Mouse (Mus musculus) heart, embryonic 16.5 days (tissue): ENCODE measurements around the gene Txnip. TPM values are rescaled to one million over a fixed set of nuclear protein-coding genes. Genes with fewer than 3 reads are reported as not detected.
A peak's percentile ranks its signal among the peaks of the same experiment; 100 is the strongest.

Experiments
- ATAC-seq: fragments of 200-750 bp; cut with Nextera tagmentation; replicated peaks from 2 replicates; pipeline ENCODE4 v1.8.0; 2017; ENCODE audit warnings: moderate number of reproducible peaks; ENCODE audit not compliant: insufficient read depth, low FRiP score; ENCODE audit errors: extremely low read depth
- H3K27ac ChIP-seq: fragments of 300-500 bp; sonication (generic); 2 replicates; pipeline ENCODE4 v1.5.1; 2014; ENCODE audit warnings: mild to moderate bottlenecking, low read length, control low read depth, moderate library complexity
- H3K27me3 ChIP-seq: fragments of 300-500 bp; sonication (generic); 2 replicates; pipeline ENCODE4 v1.6.1; 2014; ENCODE audit warnings: low read length, mixed read lengths; ENCODE audit not compliant: control insufficient read depth, insufficient read depth
- H3K36me3 ChIP-seq: fragments of 300-500 bp; sonication (generic); 2 replicates; pipeline ENCODE4 v1.6.1; 2014; ENCODE audit not compliant: control insufficient read depth, insufficient read depth
- H3K4me1 ChIP-seq: fragments of 300-500 bp; sonication (generic); 2 replicates; pipeline ENCODE4 v1.6.1; 2014; ENCODE audit warnings: low read length, mixed read lengths; ENCODE audit not compliant: control insufficient read depth, insufficient read depth
- H3K4me2 ChIP-seq: fragments of 300-500 bp; sonication (generic); 2 replicates; pipeline ENCODE4 v1.6.1; 2014; ENCODE audit warnings: low read depth, mild to moderate bottlenecking, control low read depth, low read length
- H3K4me3 ChIP-seq: fragments of 300-500 bp; sonication (generic); 2 replicates; pipeline ENCODE4 v1.5.1; 2014; ENCODE audit warnings: mild to moderate bottlenecking, control low read depth, low read length
- H3K9ac ChIP-seq: fragments of 300-500 bp; sonication (generic); 2 replicates; pipeline ENCODE4 v1.6.1; 2014; ENCODE audit warnings: low read length, control low read depth
- H3K9me3 ChIP-seq: fragments of 300-500 bp; sonication (generic); replicated peaks from 2 replicates; pipeline ENCODE4 v1.6.1; 2016; ENCODE audit warnings: low read length; ENCODE audit not compliant: control insufficient read depth
- WGBS: fragments of 180-500 bp; shearing (Covaris S2); extraction: QIAGEN DNeasy Blood & Tissue Kit; methylation state at CpG from one replicate; pipeline ENCODE4 v1.1.7; 2014; 5-methylcytosine and 5-hydroxymethylcytosine counted together
- polyA plus RNA-seq: library from polyadenylated mRNA; unstranded; fragments of >200 nt; fragmentation: Nextera tagmentation; extraction: Ambion mirVana; gene quantifications from 2 replicates; pipeline ENCODE4 v1.2.1, GENCODE M21; 2015

Gene Txnip
- polyA plus RNA-seq, 1 experiment from 2014 or later, result 226 TPM

- peaks cover 22% of the 10 kb centered on the region for H3K4me1 ChIP-seq
- peak overlapping the region; percentile 81 for H3K4me2 ChIP-seq
- WGBS, result 66% methylated on average over 15 of the region's 15 CpGs
- no peaks in the 10 kb centered on the region for H3K9me3 ChIP-seq
- peaks cover 17% of the 10 kb centered on the region for H3K36me3 ChIP-seq
- no peak for ATAC-seq
- H3K4me3 ChIP-seq, result peak overlapping the region; percentile 86
- peak overlapping the region; percentile 97 for H3K27ac ChIP-seq
- no peaks in the 10 kb centered on the region for H3K27me3 ChIP-seq
- peak overlapping the region; percentile 82 for H3K9ac ChIP-seq
Measured at GRCm38 (mm10) chr3:96555999-96556614, 1.6 kb upstream of the Txnip start.

- H3K4me2 ChIP-seq, result peak overlapping the region; percentile 81
- 2% methylated on average over 22 of the region's 22 CpGs for WGBS
- peak overlapping the region; percentile 86 for H3K4me3 ChIP-seq
- peaks cover 17% of the 10 kb centered on the region for H3K4me1 ChIP-seq
- H3K27ac ChIP-seq, result peak overlapping the region; percentile 97
- no peak for ATAC-seq
- no peaks in the 10 kb centered on the region for H3K9me3 ChIP-seq
- H3K36me3 ChIP-seq, result peaks cover 21% of the 10 kb centered on the region
- peak overlapping the region; percentile 82 for H3K9ac ChIP-seq
- H3K27me3 ChIP-seq, result no peaks in the 10 kb centered on the region
Measured at GRCm38 (mm10) chr3:96556651-96557635, 814 bp upstream of the Txnip start.

GRCm38 (mm10) chr3:96558159-96558558 lies 402 bp downstream of the Txnip start:
- ATAC-seq, result no peak
- Histone ChIP-seq H3K36me3 (peaks cover 21% of the 10 kb centered on the region), H3K9ac (peak overlapping the region; percentile 96), H3K4me3 (peak overlapping the region; percentile 86), H3K27me3 (no peaks in the 10 kb centered on the region), H3K9me3 (no peaks in the 10 kb centered on the region), H3K4me2 (peak overlapping the region; percentile 70), H3K4me1 (peaks cover 20% of the 10 kb centered on the region), H3K27ac (peak overlapping the region; percentile 94)
- under 1% methylated on average over 17 of the region's 17 CpGs for WGBS

GRCm38 (mm10) chr3:96558668-96559196 lies 975 bp downstream of the Txnip start:
- Histone ChIP-seq H3K27me3 (no peaks in the 10 kb centered on the region), H3K27ac (peak overlapping the region; percentile 94), H3K36me3 (peaks cover 21% of the 10 kb centered on the region), H3K4me2 (peak overlapping the region; percentile 70), H3K4me3 (peak overlapping the region; percentile 86), H3K4me1 (peaks cover 22% of the 10 kb centered on the region), H3K9ac (peak overlapping the region; percentile 96), H3K9me3 (no peaks in the 10 kb centered on the region)
- WGBS, result 7% methylated on average over 10 of the region's 10 CpGs
- ATAC-seq, result no peak

GRCm38 (mm10) chr3:96559398-96559910 lies 1.7 kb downstream of the Txnip start:
- peak overlapping the region; percentile 96 for H3K9ac ChIP-seq
- WGBS, result 18% methylated on average over 12 of the region's 12 CpGs
- peaks cover 21% of the 10 kb centered on the region for H3K36me3 ChIP-seq
- H3K4me1 ChIP-seq, result peaks cover 29% of the 10 kb centered on the region
- no peaks in the 10 kb centered on the region for H3K9me3 ChIP-seq
- peak overlapping the region; percentile 70 for H3K4me2 ChIP-seq
- H3K4me3 ChIP-seq, result peak overlapping the region; percentile 86
- H3K27ac ChIP-seq, result peak overlapping the region; percentile 94
- no peaks in the 10 kb centered on the region for H3K27me3 ChIP-seq
- no peak for ATAC-seq

GRCm38 (mm10) chr3:96559911-96560850 lies 2.4 kb downstream of the Txnip start:
- peak overlapping the region; percentile 86 for H3K4me3 ChIP-seq
- ATAC-seq, result no peak
- peaks cover 29% of the 10 kb centered on the region for H3K4me1 ChIP-seq
- peak overlapping the region; percentile 96 for H3K9ac ChIP-seq
- peak overlapping the region; percentile 70 for H3K4me2 ChIP-seq
- H3K9me3 ChIP-seq, result no peaks in the 10 kb centered on the region
- WGBS, result 28% methylated on average over 23 of the region's 23 CpGs
- H3K27me3 ChIP-seq, result no peaks in the 10 kb centered on the region
- H3K36me3 ChIP-seq, result peaks cover 21% of the 10 kb centered on the region
- peak overlapping the region; percentile 94 for H3K27ac ChIP-seq

- H3K36me3 ChIP-seq, result peaks cover 21% of the 10 kb centered on the region
- 58% methylated on average over 9 of the region's 9 CpGs for WGBS
- no peaks in the 10 kb centered on the region for H3K9me3 ChIP-seq
- H3K27me3 ChIP-seq, result no peaks in the 10 kb centered on the region
- H3K9ac ChIP-seq, result peak overlapping the region; percentile 96
- H3K27ac ChIP-seq, result peak overlapping the region; percentile 94
- H3K4me2 ChIP-seq, result peak overlapping the region; percentile 70
- H3K4me3 ChIP-seq, result peak overlapping the region; percentile 86
- no peak for ATAC-seq
- H3K4me1 ChIP-seq, result peaks cover 20% of the 10 kb centered on the region
Measured at GRCm38 (mm10) chr3:96560881-96561668, 3.3 kb downstream of the Txnip start.
